Mouse (Mus musculus) embryonic facial prominence, embryonic 10.5 days (tissue): ENCODE measurements at regions not wholly inside any gene's neighbourhood (a gene's known extent, or its start where the extent isn't known, plus 50 kb on each side); places are given as distances from the start of the nearest gene placed in this dataset.

Experiments
- DNase-seq: peaks from one replicate; pipeline ENCODE4 v3.0.0-alpha.2; 2017; ENCODE audit warnings: low spot score
- H3K27ac ChIP-seq: fragments of 300-500 bp; sonication (generic); replicated peaks from 2 replicates; pipeline ENCODE4 v1.5.1; 2016; ENCODE audit warnings: mild to moderate bottlenecking
- H3K27me3 ChIP-seq: fragments of 300-500 bp; sonication (generic); replicated peaks from 2 replicates; pipeline ENCODE4 v1.6.1; 2016; ENCODE audit warnings: low read depth, mild to moderate bottlenecking; ENCODE audit not compliant: poor library complexity, severe bottlenecking
- H3K36me3 ChIP-seq: fragments of 300-500 bp; sonication (generic); replicated peaks from 2 replicates; pipeline ENCODE4 v1.6.1; 2016; ENCODE audit warnings: mild to moderate bottlenecking, moderate library complexity
- H3K4me1 ChIP-seq: fragments of 300-500 bp; sonication (generic); 2 replicates; pipeline ENCODE4 v1.6.1; 2016
- H3K4me3 ChIP-seq: fragments of 300-500 bp; sonication (generic); 2 replicates; pipeline ENCODE4 v1.5.1; 2016; ENCODE audit warnings: mild to moderate bottlenecking, moderate library complexity
- H3K9me3 ChIP-seq: fragments of 300-500 bp; sonication (generic); 2 replicates; pipeline ENCODE4 v1.6.1; 2016; ENCODE audit warnings: mild to moderate bottlenecking
- WGBS: fragments of 180-500 bp; shearing (Covaris S2); methylation state at CpG from one replicate; pipeline ENCODE4 v1.1.7; 2016; 5-methylcytosine and 5-hydroxymethylcytosine counted together

DNA sequence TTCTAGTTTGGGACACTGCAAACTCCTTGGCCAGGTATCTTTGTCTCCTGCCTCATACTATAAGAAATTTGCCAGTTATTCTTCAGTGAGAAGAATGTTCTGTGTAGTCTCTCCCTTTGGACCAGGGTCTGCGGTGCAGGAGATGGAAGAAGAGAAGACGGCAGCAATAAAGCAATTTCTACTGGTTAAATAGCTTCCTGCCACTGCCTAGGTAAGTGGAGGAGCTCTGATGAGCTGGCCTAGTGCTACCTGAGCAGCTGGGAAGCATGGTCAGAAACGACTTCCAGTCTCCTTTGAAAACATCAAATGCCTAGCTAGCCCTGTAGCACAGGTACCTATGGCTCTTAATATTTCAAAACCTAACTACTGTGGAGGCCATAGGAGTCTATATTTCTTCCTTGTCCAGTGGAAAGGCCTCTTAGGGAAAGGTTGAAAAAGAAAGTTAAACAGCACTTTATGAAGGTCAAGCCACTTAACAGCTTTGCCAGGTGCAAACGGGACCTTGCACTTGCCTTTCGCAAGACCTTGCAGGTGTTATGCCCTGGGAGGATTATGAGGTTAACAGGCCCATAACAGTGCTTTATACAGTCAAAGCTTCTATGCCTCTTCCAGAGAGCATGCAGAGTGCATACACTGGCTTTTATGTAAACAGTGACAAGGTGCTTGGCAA, 351.9 kb downstream of the Serpinb8 start:
- Histone ChIP-seq H3K4me3 (no peak overlapping the region), H3K9me3 (no peaks in the 10 kb centered on the region), H3K36me3 (no peaks in the 10 kb centered on the region), H3K27me3 (no peaks in the 10 kb centered on the region), H3K27ac (no peak overlapping the region), H3K4me1 (no peaks in the 10 kb centered on the region)
- DNase-seq, result no peak
- 79% methylated on average over 5 of the region's 5 CpGs for WGBS

DNA sequence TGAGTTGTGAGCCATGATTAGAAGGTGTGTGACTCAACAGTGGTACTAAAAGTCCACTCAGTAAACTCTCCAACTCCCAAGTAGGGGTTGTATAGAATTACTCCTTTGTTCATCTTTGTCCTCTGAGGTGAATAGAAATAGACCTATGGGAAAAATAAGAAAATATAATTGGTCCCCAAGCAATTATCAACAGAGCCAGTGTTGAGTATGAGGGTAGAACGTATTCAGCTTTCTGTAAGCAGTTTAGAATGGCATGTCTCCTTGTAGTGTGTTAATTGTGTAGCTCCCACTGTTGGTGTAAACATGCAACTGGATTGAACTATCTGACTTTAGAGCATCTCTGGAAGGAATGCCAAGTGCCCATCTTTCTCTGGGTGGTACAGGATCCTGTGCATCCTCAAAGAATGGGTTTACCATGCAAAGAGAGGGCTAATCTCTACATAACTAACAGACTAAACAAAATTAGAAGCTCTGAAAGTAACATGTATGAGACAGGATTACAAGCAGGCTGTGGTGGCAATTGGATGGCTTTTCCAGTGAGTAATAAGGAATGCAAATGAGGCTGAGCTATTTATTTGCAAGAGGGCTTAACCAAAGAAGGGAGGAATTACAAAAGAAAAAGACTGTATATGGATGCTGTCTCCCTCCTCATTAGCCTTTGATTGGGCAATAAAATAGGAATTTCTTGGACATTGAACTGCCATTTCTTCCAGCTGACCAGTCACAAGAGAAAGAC, 356.6 kb downstream of the Serpinb8 start:
- no peak for DNase-seq
- H3K4me3 ChIP-seq, result no peak overlapping the region
- no peaks in the 10 kb centered on the region for H3K27me3 ChIP-seq
- no peaks in the 10 kb centered on the region for H3K36me3 ChIP-seq
- H3K27ac ChIP-seq, result no peak overlapping the region
- no peaks in the 10 kb centered on the region for H3K9me3 ChIP-seq
- H3K4me1 ChIP-seq, result no peaks in the 10 kb centered on the region
- 66% methylated on average over 1 of the region's 1 CpGs for WGBS

DNA sequence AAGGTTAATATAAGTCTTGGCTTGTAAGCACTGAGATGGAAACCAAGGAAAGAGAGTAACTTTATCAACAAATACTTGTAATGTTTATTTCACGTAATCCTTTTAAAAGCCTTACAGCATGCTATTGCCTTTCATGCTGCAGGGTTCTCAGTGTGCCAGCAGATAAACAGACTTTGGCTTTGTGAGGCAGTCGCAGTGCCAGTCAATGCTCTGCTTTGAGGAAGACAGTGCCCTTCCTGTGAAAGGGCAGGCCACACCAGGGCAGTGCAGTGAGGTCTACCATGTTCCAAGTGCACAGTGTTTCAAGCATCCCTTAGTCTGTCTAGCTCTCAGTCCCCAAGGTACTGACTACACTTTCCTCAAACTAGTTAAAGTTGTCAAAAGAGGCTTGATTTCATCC, 360.6 kb downstream of the Serpinb8 start:
- Histone ChIP-seq H3K9me3 (no peaks in the 10 kb centered on the region), H3K4me3 (no peak overlapping the region), H3K36me3 (no peaks in the 10 kb centered on the region), H3K27ac (no peak overlapping the region), H3K4me1 (no peaks in the 10 kb centered on the region), H3K27me3 (no peaks in the 10 kb centered on the region)
- 62% methylated on average over 2 of the region's 2 CpGs for WGBS
- DNase-seq, result no peak

DNA sequence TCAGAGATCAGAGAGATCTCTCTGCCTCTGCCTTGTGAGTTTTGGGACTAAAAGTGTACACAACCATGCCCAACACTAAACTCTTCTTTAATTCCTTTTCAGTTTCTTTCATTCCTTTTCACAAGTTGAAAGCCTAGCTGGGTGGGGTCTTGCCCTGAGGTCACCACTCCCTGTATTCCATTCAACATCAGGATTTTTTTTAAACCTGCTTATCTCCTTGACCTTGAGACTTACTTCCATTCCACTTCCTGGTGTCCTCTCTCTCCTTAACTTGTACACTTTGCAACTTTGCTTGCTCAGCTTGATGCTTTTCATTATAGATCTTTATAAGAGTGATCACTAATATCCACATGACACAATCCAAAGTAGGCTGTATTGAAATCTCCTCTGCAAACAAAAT, 371.2 kb downstream of the Serpinb8 start:
- DNase-seq, result no peak
- Histone ChIP-seq H3K36me3 (no peaks in the 10 kb centered on the region), H3K27me3 (no peaks in the 10 kb centered on the region), H3K4me1 (no peaks in the 10 kb centered on the region), H3K27ac (no peak overlapping the region), H3K9me3 (no peaks in the 10 kb centered on the region), H3K4me3 (no peak overlapping the region)

DNA sequence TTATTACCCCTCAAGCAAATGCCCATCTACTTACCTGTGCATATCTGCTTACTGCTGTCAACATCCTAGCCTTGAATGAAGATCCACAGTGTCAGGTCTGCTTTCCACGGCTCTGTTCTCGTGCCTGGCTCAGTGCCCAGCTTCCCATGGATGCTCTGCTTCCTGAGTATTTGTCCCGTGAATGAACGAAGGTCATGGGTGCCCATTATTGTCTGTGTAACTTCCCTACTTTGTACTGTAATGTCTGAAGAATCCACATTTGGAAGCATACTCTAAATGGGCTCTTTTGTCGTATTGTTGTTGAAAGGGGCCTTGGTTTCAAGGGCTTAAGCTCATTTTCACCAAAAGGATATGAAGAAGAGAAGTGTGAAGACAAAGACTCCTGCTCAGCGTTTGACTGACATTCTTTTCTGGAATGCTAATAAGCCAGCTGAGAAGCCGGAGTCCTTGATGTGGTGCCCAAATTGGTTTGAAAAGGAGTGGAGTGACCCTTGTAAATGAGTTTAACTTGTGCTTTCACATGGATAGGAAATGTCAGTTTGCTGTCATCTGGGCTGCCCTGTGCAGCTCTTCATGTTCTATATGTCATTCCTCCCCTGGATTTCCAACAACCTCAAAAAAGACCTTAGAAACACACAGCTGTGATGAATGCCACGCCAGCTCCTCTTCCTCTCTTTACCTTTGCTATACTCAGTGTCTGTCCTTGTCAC, 386.0 kb downstream of the Serpinb8 start:
- Histone ChIP-seq H3K9me3 (no peaks in the 10 kb centered on the region), H3K4me1 (no peaks in the 10 kb centered on the region), H3K27me3 (no peaks in the 10 kb centered on the region), H3K36me3 (no peaks in the 10 kb centered on the region), H3K4me3 (no peak overlapping the region), H3K27ac (no peak overlapping the region)
- WGBS, result 56% methylated on average over 8 of the region's 8 CpGs
- no peak for DNase-seq

DNA sequence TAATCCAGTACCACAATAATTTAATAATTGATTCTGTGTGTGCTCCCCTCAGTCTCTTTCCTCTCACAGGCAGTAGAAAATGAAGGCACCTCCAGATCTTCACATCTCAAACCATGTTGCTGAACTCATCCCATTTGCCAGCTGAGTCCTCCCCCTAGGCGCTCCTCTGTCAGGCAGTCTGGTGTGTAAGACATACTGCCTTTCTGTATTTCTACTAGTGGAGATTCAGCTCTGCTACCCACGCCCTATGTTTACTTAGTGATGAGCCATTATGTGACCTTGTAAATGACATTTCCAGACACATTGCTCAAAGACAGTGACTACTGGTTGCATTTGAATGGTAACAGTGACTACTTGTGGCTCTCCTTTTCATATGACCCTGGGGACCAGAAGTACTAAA, 387.9 kb downstream of the Serpinb8 start:
- no peaks in the 10 kb centered on the region for H3K4me1 ChIP-seq
- H3K27ac ChIP-seq, result no peak overlapping the region
- no peak overlapping the region for H3K4me3 ChIP-seq
- H3K36me3 ChIP-seq, result no peaks in the 10 kb centered on the region
- no peaks in the 10 kb centered on the region for H3K27me3 ChIP-seq
- WGBS, result 51% methylated on average over 2 of the region's 2 CpGs
- H3K9me3 ChIP-seq, result no peaks in the 10 kb centered on the region
- DNase-seq, result no peak

DNA sequence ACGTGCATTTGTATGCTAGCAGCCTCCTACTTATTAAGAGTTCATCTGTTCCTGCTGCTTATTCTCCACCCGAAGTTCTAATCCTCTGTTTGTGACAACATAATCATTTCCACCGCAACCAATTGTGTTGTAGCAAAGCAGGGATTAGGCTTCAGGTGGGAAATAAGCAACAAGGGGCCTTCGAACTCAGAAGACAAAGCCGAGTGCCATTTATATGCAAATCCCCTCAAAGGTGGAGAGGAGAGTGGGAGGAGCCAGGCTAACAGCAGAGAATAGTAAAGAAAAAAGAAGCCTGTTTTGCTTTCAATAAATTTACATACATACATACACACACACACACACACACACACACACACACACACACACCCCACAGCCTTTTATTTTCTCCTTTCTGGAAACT, 388.6 kb downstream of the Serpinb8 start:
- no peaks in the 10 kb centered on the region for H3K27me3 ChIP-seq
- WGBS, result 17% methylated on average over 5 of the region's 5 CpGs
- H3K4me3 ChIP-seq, result no peak overlapping the region
- no peak for DNase-seq
- no peaks in the 10 kb centered on the region for H3K9me3 ChIP-seq
- H3K36me3 ChIP-seq, result no peaks in the 10 kb centered on the region
- H3K27ac ChIP-seq, result no peak overlapping the region
- no peaks in the 10 kb centered on the region for H3K4me1 ChIP-seq

DNA sequence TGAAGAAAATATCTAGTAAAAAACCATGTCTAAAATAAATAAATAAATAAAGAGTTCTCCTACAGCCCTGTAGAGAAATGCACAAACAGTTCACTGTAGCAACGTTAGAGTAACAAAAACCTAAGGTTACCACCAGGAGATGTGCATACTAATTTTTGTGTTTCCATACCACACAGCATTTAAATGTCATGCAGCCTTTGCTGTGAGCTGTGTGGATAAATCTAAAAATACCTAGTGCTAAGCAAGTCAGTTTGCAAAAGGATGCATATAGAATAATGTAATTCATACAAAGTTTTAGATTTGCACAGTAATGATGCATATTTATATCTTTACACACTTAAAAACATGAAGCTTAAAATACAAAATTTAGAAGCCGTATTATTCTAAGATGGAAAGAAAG, 395.8 kb downstream of the Serpinb8 start:
- 0 out of 2 replicates have a peak, but pooled peaks cover 2% of the 10 kb centered on the region for H3K4me1 ChIP-seq
- H3K27me3 ChIP-seq, result no peaks in the 10 kb centered on the region
- H3K36me3 ChIP-seq, result no peaks in the 10 kb centered on the region
- no peak for DNase-seq
- H3K4me3 ChIP-seq, result no peak overlapping the region
- no peak overlapping the region for H3K27ac ChIP-seq
- no peaks in the 10 kb centered on the region for H3K9me3 ChIP-seq
- 82% methylated on average over 2 of the region's 2 CpGs for whole genome bisulfite sequencing

DNA sequence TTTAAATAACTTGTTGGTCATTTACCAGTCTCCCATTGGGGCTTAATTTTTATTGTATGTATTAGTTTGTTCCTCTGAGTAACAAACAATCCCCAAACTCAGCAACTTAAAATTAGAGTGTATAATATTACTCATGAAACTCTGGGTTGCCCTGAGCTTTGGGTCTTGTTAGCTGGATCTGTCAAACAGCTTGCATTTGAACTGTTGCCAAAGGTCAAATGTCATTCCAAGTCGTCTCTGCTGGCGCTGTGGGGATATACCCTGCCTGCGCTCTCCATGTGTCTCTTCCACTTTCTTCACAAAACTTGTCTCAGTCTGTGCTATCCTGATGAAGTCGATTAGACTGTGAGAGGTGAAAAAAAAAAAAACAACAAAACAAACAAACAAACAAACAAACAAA, 398.3 kb downstream of the Serpinb8 start:
- no peak overlapping the region for H3K27ac ChIP-seq
- no peaks in the 10 kb centered on the region for H3K9me3 ChIP-seq
- WGBS, result 28% methylated on average over 4 of the region's 4 CpGs

DNA sequence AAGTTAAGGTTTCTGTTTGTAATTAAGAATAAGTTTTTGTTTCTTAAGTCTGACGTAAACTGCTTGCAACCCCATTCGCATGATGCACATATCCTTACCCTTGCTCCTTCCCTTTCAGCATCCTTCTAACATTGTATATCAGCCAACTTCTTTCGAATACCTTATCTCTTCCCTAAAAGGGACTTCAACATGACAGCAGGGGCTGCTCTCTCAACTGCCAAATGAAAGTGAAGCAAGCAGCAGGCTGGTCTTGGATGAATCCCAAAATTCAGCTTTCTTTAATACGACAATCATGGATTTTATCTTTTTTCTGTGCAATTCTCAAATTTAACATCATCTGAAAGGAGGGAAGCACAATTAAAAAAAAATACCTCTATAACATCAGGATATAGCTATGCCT, 403.2 kb downstream of the Serpinb8 start:
- WGBS, result 89% methylated on average over 4 of the region's 4 CpGs

More for the DNA sequence above, 398.3 kb downstream of the Serpinb8 start:
- H3K4me3 ChIP-seq, result no peak overlapping the region
- no peaks in the 10 kb centered on the region for H3K36me3 ChIP-seq
- peak; percentile 10 for DNase-seq
- H3K4me1 ChIP-seq, result 0 out of 2 replicates have a peak, but pooled peaks cover 2% of the 10 kb centered on the region
- H3K27me3 ChIP-seq, result no peaks in the 10 kb centered on the region

DNA sequence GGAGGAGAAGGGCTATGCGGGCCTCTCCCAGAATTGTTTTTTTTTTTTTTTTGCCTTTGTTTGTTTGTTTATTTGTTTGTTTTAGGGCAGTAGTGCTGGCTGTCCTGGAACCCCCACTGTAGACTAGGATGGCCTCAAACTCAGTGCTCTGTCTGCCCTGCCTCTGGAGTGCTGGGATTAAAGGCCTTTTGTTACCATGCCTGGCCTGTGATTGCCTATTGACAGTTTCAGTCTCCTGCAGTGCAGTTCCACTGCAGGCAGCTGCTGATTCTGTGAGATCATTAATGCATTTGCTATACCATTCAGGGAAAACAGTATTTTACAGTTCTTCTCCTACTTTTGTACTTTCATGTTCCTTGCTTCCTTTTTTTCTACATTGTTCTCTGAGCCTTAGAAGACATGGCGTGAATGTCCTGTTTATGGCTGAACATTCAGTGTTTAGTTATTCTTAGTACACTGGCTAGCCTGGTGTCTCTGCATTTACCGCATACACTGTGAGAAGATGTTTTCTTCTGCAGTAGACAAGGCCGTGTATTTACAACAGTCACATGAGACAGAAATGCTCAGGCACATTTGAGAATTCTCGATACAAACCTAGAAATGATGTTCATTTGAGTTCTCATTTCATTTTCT, 434.0 kb downstream of the Serpinb8 start:
- Histone ChIP-seq H3K27me3 (no peaks in the 10 kb centered on the region), H3K36me3 (no peaks in the 10 kb centered on the region), H3K4me1 (no peaks in the 10 kb centered on the region), H3K4me3 (no peak overlapping the region), H3K9me3 (no peaks in the 10 kb centered on the region), H3K27ac (no peak overlapping the region)
- WGBS, result 55% methylated on average over 5 of the region's 5 CpGs
- DNase-seq, result no peak

More for the DNA sequence above, 403.2 kb downstream of the Serpinb8 start:
- DNase-seq, result no peak
- Histone ChIP-seq H3K9me3 (no peaks in the 10 kb centered on the region), H3K36me3 (no peaks in the 10 kb centered on the region), H3K27me3 (no peaks in the 10 kb centered on the region), H3K4me3 (no peak overlapping the region), H3K27ac (no peak overlapping the region), H3K4me1 (no peaks in the 10 kb centered on the region)

DNA sequence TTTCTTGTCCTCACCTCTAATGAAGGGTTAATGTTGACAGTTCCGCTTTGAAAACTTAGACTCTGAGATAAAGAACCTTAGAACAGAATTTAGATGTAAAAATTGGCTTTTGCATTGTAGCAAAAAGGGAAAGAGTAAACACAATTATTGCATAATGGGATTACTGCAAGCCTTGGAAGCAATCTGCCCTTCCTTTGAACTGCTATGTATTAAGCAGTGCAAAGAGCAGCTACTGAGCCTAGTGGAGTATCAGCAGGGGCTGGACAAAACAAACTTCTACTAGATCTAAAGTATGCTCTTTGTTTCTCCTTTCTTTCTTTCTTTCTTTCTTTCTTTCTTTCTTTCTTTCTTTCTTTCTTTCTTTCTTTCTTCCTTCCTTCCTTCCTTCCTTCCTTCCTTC, 434.9 kb downstream of the Serpinb8 start:
- no peak for DNase-seq
- Histone ChIP-seq H3K9me3 (no peaks in the 10 kb centered on the region), H3K27ac (no peak overlapping the region), H3K4me1 (no peaks in the 10 kb centered on the region), H3K27me3 (no peaks in the 10 kb centered on the region), H3K36me3 (no peaks in the 10 kb centered on the region), H3K4me3 (no peak overlapping the region)
- WGBS, result 44% methylated on average over 1 of the region's 1 CpGs
